ENCODE assay signal across 20 mouse cellular contexts in the genomic region with DNA sequence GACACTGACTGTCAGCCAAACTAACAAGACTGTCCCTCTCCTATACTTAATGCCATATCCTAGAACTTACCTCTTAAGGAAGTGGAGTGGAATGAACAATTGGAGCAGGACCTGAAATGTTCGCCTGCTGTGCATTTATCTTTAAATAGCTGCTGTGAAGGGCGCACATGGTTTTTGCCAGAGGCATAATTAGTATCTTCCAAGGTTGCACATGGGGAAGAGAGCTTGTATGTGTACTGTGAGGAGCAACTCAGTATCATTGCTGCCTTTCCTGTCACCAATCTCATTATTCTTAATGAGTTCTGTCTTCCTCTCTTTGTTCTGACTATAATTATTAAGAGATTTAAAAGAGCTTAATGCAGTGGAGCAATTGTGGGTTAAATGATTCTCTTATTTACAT.
DNase-seq lines count a peak whose midpoint lies in the region; ATAC-seq and TF ChIP-seq lines count a peak whose summit lies in the region.
"Had no signal": no experiment of that assay in that cellular context is flagged by ENCODE, and none has a peak within 500 bp of the region (broad histone marks: within the 10 kb centered on the region; RNA-seq: fewer than 3 reads in every experiment).

No protein-coding gene starts in this region.

- intact Hi-C loops in heart, adult 2 months (cut with DNase I) = no loop called here

- H3K9me3 ChIP-seq in neural tube, embryonic 13.5 days = no peaks in the 10 kb centered on the region
- no peaks in the 10 kb centered on the region for H3K9me3 ChIP-seq in neural tube, embryonic 15.5 days (replicated peaks)
- H3K9me3 ChIP-seq in forebrain, embryonic 12.5 days = no peaks in the 10 kb centered on the region
- H3K9me3 ChIP-seq: embryonic facial prominence, embryonic 12.5 days; embryonic facial prominence, embryonic 15.5 days; forebrain, embryonic 15.5 days; hindbrain, embryonic 15.5 days; intestine, embryonic 15.5 days had no signal

- H3K36me3 ChIP-seq in heart, adult 2 months (ENCODE audit: control insufficient read depth, insufficient read depth, low read length) = peaks cover 32% of the 10 kb centered on the region
- H3K36me3 ChIP-seq in neural tube, embryonic 13.5 days = peaks cover 23% of the 10 kb centered on the region
- H3K36me3 ChIP-seq in neural tube, embryonic 15.5 days = peaks cover 8% of the 10 kb centered on the region; the same call in 1 of the 2 replicates
- peaks cover 10% of the 10 kb centered on the region; the same call in 1 of the 2 replicates for H3K36me3 ChIP-seq in forebrain, embryonic 12.5 days (replicated peaks)
- H3K36me3 ChIP-seq: hindbrain, embryonic 15.5 days; intestine, embryonic 15.5 days had no signal

- peaks cover 8% of the 10 kb centered on the region for H3K79me2 ChIP-seq in heart, adult 2 months (replicated peaks; ENCODE audit: control insufficient read depth, insufficient read depth, low read length)

- H3K9ac ChIP-seq in heart, adult 2 months (ENCODE audit: low read depth, low read length) = no peak overlapping the region
- no peak overlapping the region for H3K9ac ChIP-seq in neural tube, embryonic 13.5 days
- H3K9ac ChIP-seq in neural tube, embryonic 15.5 days (replicated peaks) = no peak overlapping the region
- no peak overlapping the region for H3K9ac ChIP-seq in forebrain, embryonic 12.5 days
- H3K9ac ChIP-seq: embryonic facial prominence, embryonic 12.5 days; embryonic facial prominence, embryonic 15.5 days; forebrain, embryonic 15.5 days; hindbrain, embryonic 15.5 days; intestine, embryonic 15.5 days had no signal

- H3K4me1 ChIP-seq in heart, adult 2 months (ENCODE audit: control insufficient read depth, insufficient read depth, low read length) = peaks cover 9% of the 10 kb centered on the region
- peaks cover 54% of the 10 kb centered on the region for H3K4me1 ChIP-seq in neural tube, embryonic 13.5 days (replicated peaks)
- H3K4me1 ChIP-seq in neural tube, embryonic 15.5 days = peaks cover 44% of the 10 kb centered on the region
- H3K4me1 ChIP-seq in forebrain, embryonic 12.5 days = peaks cover 42% of the 10 kb centered on the region
- H3K4me1 ChIP-seq: intestine, embryonic 15.5 days had no signal

- no peak overlapping the region for H3K4me2 ChIP-seq in neural tube, embryonic 13.5 days
- no peak overlapping the region for H3K4me2 ChIP-seq in neural tube, embryonic 15.5 days
- no peak overlapping the region for H3K4me2 ChIP-seq in forebrain, embryonic 12.5 days
- H3K4me2 ChIP-seq: embryonic facial prominence, embryonic 12.5 days; embryonic facial prominence, embryonic 15.5 days; forebrain, embryonic 15.5 days; heart, embryonic 11.5 days; hindbrain, embryonic 15.5 days; intestine, embryonic 15.5 days had no signal

- no peaks in the 10 kb centered on the region for H3K27me3 ChIP-seq in heart, adult 2 months (ENCODE audit: control insufficient read depth, insufficient read depth, low read length)
- H3K27me3 ChIP-seq in neural tube, embryonic 13.5 days = no peaks in the 10 kb centered on the region
- no peaks in the 10 kb centered on the region for H3K27me3 ChIP-seq in neural tube, embryonic 15.5 days (replicated peaks)
- H3K27me3 ChIP-seq in forebrain, embryonic 12.5 days = no peaks in the 10 kb centered on the region
- H3K27me3 ChIP-seq: embryonic facial prominence, embryonic 12.5 days; embryonic facial prominence, embryonic 15.5 days; forebrain, embryonic 15.5 days; hindbrain, embryonic 15.5 days; intestine, embryonic 15.5 days had no signal

- H3K27ac ChIP-seq in heart, adult 2 months = no peak overlapping the region
- H3K27ac ChIP-seq in neural tube, embryonic 13.5 days (replicated peaks) = peak overlapping the region; percentile 28; the same call in 1 of the 2 replicates
- H3K27ac ChIP-seq in neural tube, embryonic 15.5 days (replicated peaks) = no peak overlapping the region
- no peak overlapping the region for H3K27ac ChIP-seq in forebrain, embryonic 12.5 days
- H3K27ac ChIP-seq: embryonic facial prominence, embryonic 12.5 days; embryonic facial prominence, embryonic 15.5 days; forebrain, embryonic 15.5 days; intestine, embryonic 15.5 days had no signal

- no peak overlapping the region for H3K4me3 ChIP-seq in heart, adult 2 months
- H3K4me3 ChIP-seq in neural tube, embryonic 13.5 days = no peak overlapping the region
- no peak overlapping the region for H3K4me3 ChIP-seq in neural tube, embryonic 15.5 days (replicated peaks)
- no peak overlapping the region for H3K4me3 ChIP-seq in forebrain, embryonic 12.5 days (replicated peaks)
- H3K4me3 ChIP-seq: embryonic facial prominence, embryonic 12.5 days; embryonic facial prominence, embryonic 15.5 days; forebrain, embryonic 15.5 days; hindbrain, embryonic 15.5 days; intestine, embryonic 15.5 days had no signal

- ATAC-seq in neural tube, embryonic 13.5 days (ENCODE audit: low read depth) = peak; percentile 32; the same call in 1 of the 2 replicates
- no peak for ATAC-seq in neural tube, embryonic 15.5 days (ENCODE audit: low FRiP score)
- no peak for ATAC-seq in forebrain, embryonic 12.5 days (ENCODE audit: low FRiP score)
- ATAC-seq: activated CD4-positive, CD25-positive, alpha-beta regulatory T cell, adult 4 months; forebrain, embryonic 15.5 days; intestine, embryonic 15.5 days had no signal

- DNase-seq in heart, adult 11 months = peak; percentile 29
- DNase-seq in heart, adult 2 months = no peak
- DNase-seq in retina, postnatal 1 day = peak; percentile 54
- DNase-seq: adrenal gland, adult 8-10 months; adrenal gland, postnatal 25 days; cerebellum, adult 11 months; cerebellum, adult 2 months; cerebellum, adult 9-11 months; cerebellum, postnatal 25 days; gastrocnemius, postnatal 25 days had no signal

- 66% methylated on average over 2 of the region's 2 CpGs for WGBS in heart, adult 2 months
- WGBS in neural tube, embryonic 13.5 days = 44% methylated on average over 2 of the region's 2 CpGs
- WGBS in neural tube, embryonic 15.5 days = 42% methylated on average over 2 of the region's 2 CpGs
- WGBS in forebrain, embryonic 12.5 days = 43% methylated on average over 2 of the region's 2 CpGs

- no peak for TF ChIP-seq POLR2A in heart, adult 2 months (IDR thresholded peaks at IDR 0.05; ENCODE audit: insufficient read depth, low read depth, low read length)

- TF ChIP-seq EP300 in heart, adult 2 months (IDR thresholded peaks at IDR 0.05; ENCODE audit: insufficient read depth, low read depth, low read length) = no peak

- TF ChIP-seq CTCF in heart, adult 2 months (IDR thresholded peaks at IDR 0.05) = no peak

Comparison
In these comparisons a context has a peak if more than half of its experiments do, and no peak if none do; other contexts are left out.
1. DNase-seq: peak in heart, adult 11 months (single experiment) and retina, postnatal 1 day (single experiment); none in heart, adult 2 months (0 of 2).